ENCODE assay signal across 27 mouse cellular contexts in genomic region chr15:100247296-100247695, GRCm38 (mm10). TPM values are rescaled to one million over a fixed set of nuclear protein-coding genes. Genes with fewer than 3 reads are reported as not detected.
A peak's percentile ranks its signal among the peaks of the same experiment; 100 is the strongest.
DNase-seq lines count a peak whose midpoint lies in the region; ATAC-seq and TF ChIP-seq lines count a peak whose summit lies in the region.
"Had no signal": no experiment of that assay in that cellular context is flagged by ENCODE, and none has a peak within 500 bp of the region (broad histone marks: within the 10 kb centered on the region; RNA-seq: fewer than 3 reads in every experiment).

No protein-coding gene starts in this region.

- H3K4me1 ChIP-seq in ES-Bruce4 (ENCODE audit: control insufficient read depth, insufficient read depth, low read length) (peaks cover 12% of the 10 kb centered on the region), ES-E14 (ENCODE audit: control insufficient read depth in 2 of 2, insufficient read depth in 2 of 2, low read length in 2 of 2, poor library complexity in 1 of 2) (peaks cover 17 to 23% of the 10 kb centered on the region in 2 experiments)
- H3K4me1 ChIP-seq in liver, embryonic 12.5 days, result no peaks in the 10 kb centered on the region
- H3K4me1 ChIP-seq in midbrain, postnatal 0 days (ENCODE audit: insufficient read depth, low read length), result no peaks in the 10 kb centered on the region
- H3K4me1 ChIP-seq in neural tube, embryonic 15.5 days, result no peaks in the 10 kb centered on the region
- H3K4me1 ChIP-seq: embryonic facial prominence, embryonic 10.5 days; embryonic facial prominence, embryonic 12.5 days; forebrain, embryonic 13.5 days; forebrain, embryonic 15.5 days had no signal

- H3K36me3 ChIP-seq in ES-Bruce4 (ENCODE audit: control insufficient read depth, insufficient read depth, low read length, poor library complexity, severe bottlenecking), result peaks cover 20% of the 10 kb centered on the region
- peaks cover 30% of the 10 kb centered on the region for H3K36me3 ChIP-seq in ES-E14 (ENCODE audit: control insufficient read depth, insufficient read depth, low read length, poor library complexity, severe bottlenecking)
- H3K36me3 ChIP-seq in liver, embryonic 12.5 days, result peaks cover 99% of the 10 kb centered on the region
- peaks cover 19% of the 10 kb centered on the region for H3K36me3 ChIP-seq in midbrain, postnatal 0 days (ENCODE audit: insufficient read depth, low read length)
- H3K36me3 ChIP-seq in neural tube, embryonic 15.5 days, result peaks cover 80% of the 10 kb centered on the region

- DNase-seq in ES-E14 (ENCODE audit: low read depth, low spot score) (no peak), R1 (ENCODE audit: low read depth, low spot score) (peak; percentile 81)
- no peak for DNase-seq in testis, postnatal 14 days (ENCODE audit: low spot score)
- DNase-seq in midbrain, postnatal 0 days (ENCODE audit: low spot score), result no peak
- DNase-seq: adrenal gland, adult 8-10 months; adrenal gland, postnatal 14 days; adrenal gland, postnatal 36 days; cerebellum, adult 11-12 months; cerebellum, adult 2 months; cerebellum, adult 9-10 months; cerebellum, postnatal 10 days; cerebellum, postnatal 25 days; forebrain, postnatal 0 days had no signal

- 89% methylated on average over 9 of the region's 9 CpGs for WGBS in liver, embryonic 12.5 days (ENCODE audit: insufficient replicate concordance)
- 94% methylated on average over 9 of the region's 9 CpGs for WGBS in midbrain, postnatal 0 days
- 95% methylated on average over 9 of the region's 9 CpGs for WGBS in neural tube, embryonic 15.5 days

- no peak for TF ChIP-seq CTCF in ES-Bruce4 (IDR thresholded peaks at IDR 0.05; ENCODE audit: low read depth, low read length)
- no peak for TF ChIP-seq CTCF in midbrain, postnatal 0 days (IDR thresholded peaks at IDR 0.05)

- peak overlapping the region; percentile 81 for H3K27ac ChIP-seq in ES-Bruce4 (ENCODE audit: insufficient read depth, low read length)
- H3K27ac ChIP-seq in ES-E14 (ENCODE audit: insufficient read depth, low read depth, low read length, poor library complexity, severe bottlenecking), result peak overlapping the region; percentile 77; the same call in 1 of the 2 replicates
- H3K27ac ChIP-seq in liver, embryonic 12.5 days, result no peak overlapping the region
- no peak overlapping the region for H3K27ac ChIP-seq in midbrain, postnatal 0 days (ENCODE audit: low read depth, low read length)
- H3K27ac ChIP-seq in neural tube, embryonic 15.5 days (replicated peaks), result no peak overlapping the region
- H3K27ac ChIP-seq: embryonic facial prominence, embryonic 10.5 days; embryonic facial prominence, embryonic 12.5 days; forebrain, embryonic 13.5 days; forebrain, embryonic 15.5 days had no signal

- H3K9me3 ChIP-seq in ES-Bruce4 (replicated peaks; ENCODE audit: control insufficient read depth, insufficient read depth, low read length, poor library complexity, severe bottlenecking) (no peaks in the 10 kb centered on the region), ES-E14 (ENCODE audit: control insufficient read depth, insufficient read depth, low read depth, low read length) (no peaks in the 10 kb centered on the region)
- H3K9me3 ChIP-seq in liver, embryonic 12.5 days (replicated peaks), result no peaks in the 10 kb centered on the region
- H3K9me3 ChIP-seq in midbrain, postnatal 0 days (ENCODE audit: low read length), result no peaks in the 10 kb centered on the region
- H3K9me3 ChIP-seq in neural tube, embryonic 15.5 days (replicated peaks), result no peaks in the 10 kb centered on the region
- H3K9me3 ChIP-seq: embryonic facial prominence, embryonic 10.5 days; embryonic facial prominence, embryonic 12.5 days; forebrain, embryonic 13.5 days; forebrain, embryonic 15.5 days had no signal

- TF ChIP-seq POLR2A in ES-Bruce4 (IDR thresholded peaks at IDR 0.05; ENCODE audit: insufficient read depth, low read length), result no peak

- H3K4me3 ChIP-seq in ES-Bruce4 (ENCODE audit: low read depth, low read length) (peak overlapping the region; percentile 42), ES-E14 (ENCODE audit: insufficient read depth in 1 of 2, low read depth in 1 of 2, low read length in 2 of 2, poor library complexity in 1 of 2, severe bottlenecking in 1 of 2) (peak overlapping the region; percentile 26 to 32)
- H3K4me3 ChIP-seq in liver, embryonic 12.5 days, result no peak overlapping the region
- H3K4me3 ChIP-seq in midbrain, postnatal 0 days (ENCODE audit: low read depth, low read length), result no peak overlapping the region
- H3K4me3 ChIP-seq in neural tube, embryonic 15.5 days (replicated peaks), result no peak overlapping the region
- H3K4me3 ChIP-seq: embryonic facial prominence, embryonic 10.5 days; embryonic facial prominence, embryonic 12.5 days; forebrain, embryonic 13.5 days; forebrain, embryonic 15.5 days had no signal

- H3K9ac ChIP-seq in ES-Bruce4 (ENCODE audit: low read depth, poor library complexity, severe bottlenecking), result peak overlapping the region; percentile 70
- H3K9ac ChIP-seq in ES-E14 (ENCODE audit: insufficient read depth, low read depth, low read length, poor library complexity, severe bottlenecking), result peak overlapping the region; percentile 54; the same call in 1 of the 2 replicates
- H3K9ac ChIP-seq in liver, embryonic 12.5 days, result no peak overlapping the region
- H3K9ac ChIP-seq in midbrain, postnatal 0 days (replicated peaks; ENCODE audit: low read length, poor library complexity, severe bottlenecking), result no peak overlapping the region
- no peak overlapping the region for H3K9ac ChIP-seq in neural tube, embryonic 15.5 days (replicated peaks)
- H3K9ac ChIP-seq: embryonic facial prominence, embryonic 12.5 days; forebrain, embryonic 13.5 days; forebrain, embryonic 15.5 days; forebrain, postnatal 0 days had no signal

- no peaks in the 10 kb centered on the region for H3K27me3 ChIP-seq in ES-Bruce4 (ENCODE audit: control insufficient read depth, insufficient read depth, low read length, poor library complexity, severe bottlenecking)
- no peaks in the 10 kb centered on the region for H3K27me3 ChIP-seq in liver, embryonic 12.5 days (replicated peaks)
- no peaks in the 10 kb centered on the region for H3K27me3 ChIP-seq in midbrain, postnatal 0 days (ENCODE audit: insufficient read depth, low read length)
- no peaks in the 10 kb centered on the region for H3K27me3 ChIP-seq in neural tube, embryonic 15.5 days (replicated peaks)
- H3K27me3 ChIP-seq: embryonic facial prominence, embryonic 12.5 days; forebrain, embryonic 13.5 days; forebrain, embryonic 15.5 days; Patski had no signal

- no peak for ATAC-seq in liver, embryonic 12.5 days
- no peak for ATAC-seq in midbrain, postnatal 0 days (ENCODE audit: low FRiP score)
- ATAC-seq in neural tube, embryonic 15.5 days (ENCODE audit: low FRiP score), result no peak
- ATAC-seq: activated CD4-positive, CD25-positive, alpha-beta regulatory T cell, adult 4 months; forebrain, embryonic 13.5 days; forebrain, embryonic 15.5 days; forebrain, postnatal 0 days; Patski had no signal

- no peak for TF ChIP-seq EP300 in ES-Bruce4 (IDR thresholded peaks at IDR 0.05; ENCODE audit: insufficient read depth, low read depth, low read length)

- in situ Hi-C loops in ES-E14 (cut with MboI; ENCODE audit: low sequenced_read_pairs in 2 of 2, unreplicated experiment in 2 of 2), result no loop called here

- no peak overlapping the region for H3K4me2 ChIP-seq in liver, embryonic 12.5 days
- no peak overlapping the region for H3K4me2 ChIP-seq in midbrain, postnatal 0 days (ENCODE audit: low read depth, low read length, poor library complexity, severe bottlenecking)
- H3K4me2 ChIP-seq in neural tube, embryonic 15.5 days, result no peak overlapping the region
- H3K4me2 ChIP-seq: embryonic facial prominence, embryonic 12.5 days; forebrain, embryonic 13.5 days; forebrain, embryonic 15.5 days had no signal

TF ChIP-seq in ES-E14, 5 proteins besides CTCF, POLR2A, EP300 and RAD21:
- no peak for TF ChIP-seq ZNF384 (IDR thresholded peaks at IDR 0.05; ENCODE audit: low read depth, low read length)
- TF ChIP-seq MAFK (IDR thresholded peaks at IDR 0.05; ENCODE audit: insufficient read depth, low read depth, low read length), result no peak
- TF ChIP-seq ZC3H11A (IDR thresholded peaks at IDR 0.05; ENCODE audit: borderline replicate concordance, low read depth, low read length), result no peak
- no peak for TF ChIP-seq CHD2 (IDR thresholded peaks at IDR 0.05; ENCODE audit: low read depth, low read length)
- no peak for TF ChIP-seq HCFC1 (IDR thresholded peaks at IDR 0.05; ENCODE audit: borderline replicate concordance, insufficient read depth, low read length)

RNA-seq across cellular contexts. Expression of gene Atf1, which starts 19.7 kb away (rescaled TPM):
- polyA plus RNA-seq in ES-Bruce4 (2011; ENCODE audit: insufficient read depth, insufficient read length, low read depth, missing spikeins), result 55.8 and 60.3 TPM in 2 replicates
- 26.4 and 47.2 TPM in 2 replicates for total RNA-seq in ES-E14 (2012; rRNA removed)
- 55.0 and 57.6 TPM in 2 replicates for polyA plus RNA-seq in liver, embryonic 12.5 days (2016; fragmentation: Nextera tagmentation; extraction: Ambion mirVana)
- total RNA-seq in midbrain, postnatal 0 days (2014; rRNA removed), result 7.6 and 15.8 TPM in 2 replicates
- polyA plus RNA-seq in midbrain, postnatal 0 days (2015; fragmentation: Nextera tagmentation; extraction: Ambion mirVana), result 8.3 and 9.8 TPM in 2 replicates
- 13.3 and 22.0 TPM in 2 replicates for polyA plus RNA-seq in neural tube, embryonic 15.5 days (2015; fragmentation: Nextera tagmentation; extraction: Ambion mirVana)

RNA-seq across cellular contexts. Expression of gene Tmprss12, which starts 33.3 kb away (rescaled TPM):
- 3.2 and 4.1 TPM in 2 replicates for polyA plus RNA-seq in ES-Bruce4 (2011; ENCODE audit: insufficient read depth, insufficient read length, low read depth, missing spikeins)
- total RNA-seq in ES-E14 (2012; rRNA removed), result 1.5 and 1.6 TPM in 2 replicates
- not detected in 2 replicates for polyA plus RNA-seq in liver, embryonic 12.5 days (2016; fragmentation: Nextera tagmentation; extraction: Ambion mirVana)
- total RNA-seq in midbrain, postnatal 0 days (2014; rRNA removed), result not detected in 2 replicates
- not detected in 2 replicates for polyA plus RNA-seq in midbrain, postnatal 0 days (2015; fragmentation: Nextera tagmentation; extraction: Ambion mirVana)
- not detected in 2 replicates for polyA plus RNA-seq in neural tube, embryonic 15.5 days (2015; fragmentation: Nextera tagmentation; extraction: Ambion mirVana)
- total RNA-seq: adrenal gland, adult 18-20 months; adrenal gland, adult 8-10 months; adrenal gland, postnatal 14 days; adrenal gland, postnatal 36 days; forebrain, postnatal 0 days had no signal
- polyA plus RNA-seq: activated CD4-positive, CD25-positive, alpha-beta regulatory T cell, adult 4 months; C2C12; cerebellum, adult 2 months; cortical plate, adult 2 months; embryonic facial prominence, embryonic 10.5 days; embryonic facial prominence, embryonic 12.5 days; embryonic facial prominence, embryonic 14.5 days; forebrain, embryonic 11.5 days; forebrain, embryonic 13.5 days; forebrain, embryonic 15.5 days; forebrain, postnatal 0 days; Patski had no signal

RNA-seq across cellular contexts. Expression of gene Mettl7a1, which starts 56.6 kb away (rescaled TPM):
- polyA plus RNA-seq in ES-Bruce4 (2011; ENCODE audit: insufficient read depth, insufficient read length, low read depth, missing spikeins), result 9.7 and 11.5 TPM in 2 replicates
- 11.6 and 21.7 TPM in 2 replicates for total RNA-seq in ES-E14 (2012; rRNA removed)
- polyA plus RNA-seq in liver, embryonic 12.5 days (2016; fragmentation: Nextera tagmentation; extraction: Ambion mirVana), result 4.4 and 5.4 TPM in 2 replicates
- total RNA-seq in midbrain, postnatal 0 days (2014; rRNA removed), result 12.4 and 13.5 TPM in 2 replicates
- 2.0 and 2.6 TPM in 2 replicates for polyA plus RNA-seq in midbrain, postnatal 0 days (2015; fragmentation: Nextera tagmentation; extraction: Ambion mirVana)
- polyA plus RNA-seq in neural tube, embryonic 15.5 days (2015; fragmentation: Nextera tagmentation; extraction: Ambion mirVana), result 3.8 and 5.4 TPM in 2 replicates

Comparison
In these comparisons a context has a peak if more than half of its experiments do, and no peak if none do; other contexts are left out.
1. H3K27ac ChIP-seq: peak in ES-Bruce4 (single experiment) and ES-E14 (single experiment); none in liver, embryonic 12.5 days (single experiment), midbrain, postnatal 0 days (single experiment) and neural tube, embryonic 15.5 days (single experiment).
2. H3K4me3 ChIP-seq: peak in ES-Bruce4 (single experiment) and ES-E14 (2 of 2); none in liver, embryonic 12.5 days (single experiment), midbrain, postnatal 0 days (single experiment) and neural tube, embryonic 15.5 days (single experiment).
3. H3K9ac ChIP-seq: peak in ES-Bruce4 (single experiment) and ES-E14 (single experiment); none in liver, embryonic 12.5 days (single experiment), midbrain, postnatal 0 days (single experiment) and neural tube, embryonic 15.5 days (single experiment).